Mouse (Mus musculus) layer of hippocampus, postnatal 25 days (tissue): ENCODE results near the gene Calr. TPM values are rescaled to one million over a fixed set of nuclear protein-coding genes. Genes with fewer than 3 reads are reported as not detected.

ENCODE experiments used
- DNase-seq, 2 experiments: peaks; one replicate each; pipeline ENCODE4 v3.0.0; 2022; ENCODE audit warnings: mixed read lengths in 2 of 2, low spot score in 1 of 2; ENCODE audit errors: extremely low spot score in 1 of 2
- total RNA-seq, 2 experiments: library from RNA; stranded (reverse); gene quantifications; 2 replicates each; pipeline ENCODE4 v1.2.3; 2021

Gene Calr
- total RNA-seq, 2 experiments from 2014 or later = 473 to 552 TPM

GRCm38 (mm10) chr8:84823653-84824052 lies 23.1 kb downstream of the Calr start:
- DNase-seq = peak in 1 of 2 experiments; percentile 62

- DNase-seq = no peak
Measured at GRCm38 (mm10) chr8:84822723-84823122, 24.0 kb downstream of the Calr start, which contains the start of gene Dand5. Dand5 (minus strand) TSS chr8:84822823.

GRCm38 (mm10) chr8:84816117-84816516 lies 30.6 kb downstream of the Calr start:
- no peak for DNase-seq

- peak; percentile 99 to 100 for DNase-seq
Measured at GRCm38 (mm10) chr8:84815547-84815946, 31.2 kb downstream of the Calr start.

- no peak for DNase-seq
Measured at GRCm38 (mm10) chr8:84814555-84815441, 31.9 kb downstream of the Calr start.

- DNase-seq = no peak
Measured at GRCm38 (mm10) chr8:84814240-84814554, 32.5 kb downstream of the Calr start.

GRCm38 (mm10) chr8:84813830-84814229 lies 32.9 kb downstream of the Calr start:
- no peak for DNase-seq

- peak; percentile 75 to 97 for DNase-seq
Measured at GRCm38 (mm10) chr8:84813059-84813458, 33.7 kb downstream of the Calr start.

- no peak for DNase-seq
Measured at GRCm38 (mm10) chr8:84811303-84811702, 35.4 kb downstream of the Calr start.

- peak; percentile 99 to 100 for DNase-seq
Measured at GRCm38 (mm10) chr8:84810896-84811295, 35.8 kb downstream of the Calr start.

GRCm38 (mm10) chr8:84809941-84810280 lies 36.8 kb downstream of the Calr start:
- DNase-seq = no peak

- DNase-seq = no peak
Measured at GRCm38 (mm10) chr8:84809109-84809940, 37.4 kb downstream of the Calr start.

- DNase-seq = no peak
Measured at GRCm38 (mm10) chr8:84806031-84806430, 40.7 kb downstream of the Calr start.

- peak in 1 of 2 experiments; percentile 57 for DNase-seq
Measured at GRCm38 (mm10) chr8:84799999-84800831, 46.5 kb downstream of the Calr start, which contains the start of gene Nfix. Nfix (minus strand) TSS chr8:84800344.

- peak in 1 of 2 experiments; percentile 59 for DNase-seq
Measured at GRCm38 (mm10) chr8:84799136-84799931, 47.4 kb downstream of the Calr start.

GRCm38 (mm10) chr8:84798446-84799135 lies 48.1 kb downstream of the Calr start:
- no peak for DNase-seq

- DNase-seq = no peak
Measured at GRCm38 (mm10) chr8:84797971-84798370, 48.8 kb downstream of the Calr start.

- no peak for DNase-seq
Measured at GRCm38 (mm10) chr8:84797256-84797797, 49.4 kb downstream of the Calr start.

GRCm38 (mm10) chr8:84794486-84794885 lies 52.2 kb downstream of the Calr start:
- no peak for DNase-seq
